Mouse (Mus musculus) c-Kit-negative CD71-positive TER-119-positive erythroid progenitor cells, embryonic 14.5 days (primary cell): ENCODE measurements around the gene Por.

ENCODE experiments used
- DNase-seq: peaks from one replicate; pipeline ENCODE4 v3.0.0-alpha.2; 2013; ENCODE audit warnings: low read depth, low spot score

Por gene

GRCm38 (mm10) chr5:135772519-135772918 lies 102.7 kb downstream of the Por start:
- DNase-seq = no peak

GRCm38 (mm10) chr5:135776546-135776945 lies 106.7 kb downstream of the Por start:
- no peak for DNase-seq

GRCm38 (mm10) chr5:135777796-135778470 lies 108.1 kb downstream of the Por start, which contains the start of gene Styxl1:
Styxl1 (minus strand) TSS chr5:135778385.
- DNase-seq = peak; percentile 39

- DNase-seq = peak; percentile 100
These were observed 108.9 kb downstream of the Por start, which contains the start of gene Mdh2 for GRCm38 (mm10) chr5:135778471-135779445. Mdh2 (plus strand) TSS chr5:135778480.

- DNase-seq = no peak
These were observed 110.5 kb downstream of the Por start for GRCm38 (mm10) chr5:135780331-135780730.

- no peak for DNase-seq
These were observed 113.1 kb downstream of the Por start for GRCm38 (mm10) chr5:135782901-135783300.
